Mouse (Mus musculus) ES-E14 (cell line): ENCODE measurements around the gene Slc35e2. TPM values are rescaled to one million over a fixed set of nuclear protein-coding genes. Genes with fewer than 3 reads are reported as not detected.

Source experiments
- DNase-seq: peaks from one replicate; pipeline ENCODE4 v3.0.0-alpha.2; 2013; ENCODE audit warnings: low read depth, low spot score
- H3K27ac ChIP-seq: 2 replicates; pipeline ENCODE4 v1.5.1; 2012; ENCODE audit warnings: low read depth, mild to moderate bottlenecking, low read length, moderate library complexity, mixed read lengths; ENCODE audit not compliant: poor library complexity, insufficient read depth, severe bottlenecking
- H3K36me3 ChIP-seq: 2 replicates; pipeline ENCODE4 v1.6.1; 2012; ENCODE audit warnings: mild to moderate bottlenecking, low read length, moderate library complexity, mixed read lengths; ENCODE audit not compliant: control insufficient read depth, poor library complexity, insufficient read depth, severe bottlenecking
- H3K4me1 ChIP-seq, 2 experiments: fragments of 150-350 bp in 1 of 2; sonication (generic) in 1 of 2; 2 replicates each; pipeline ENCODE4 v1.6.1; 2012; ENCODE audit warnings: low read length in 2 of 2, mild to moderate bottlenecking in 1 of 2, mixed read lengths in 1 of 2; ENCODE audit not compliant: control insufficient read depth in 2 of 2, insufficient read depth in 2 of 2, poor library complexity in 1 of 2
- H3K4me3 ChIP-seq, 2 experiments: fragments of 150-350 bp in 1 of 2; sonication (generic) in 1 of 2; 2 replicates each; pipeline ENCODE4 v1.5.1; 2012; ENCODE audit warnings: low read length in 2 of 2, low read depth in 1 of 2, mild to moderate bottlenecking in 1 of 2, mixed read lengths in 1 of 2; ENCODE audit not compliant: insufficient read depth in 1 of 2, poor library complexity in 1 of 2, severe bottlenecking in 1 of 2
- H3K9ac ChIP-seq: 2 replicates; pipeline ENCODE4 v1.6.1; 2012; ENCODE audit warnings: low read depth, mild to moderate bottlenecking, low read length, mixed read lengths; ENCODE audit not compliant: poor library complexity, insufficient read depth, severe bottlenecking
- H3K9me3 ChIP-seq: fragments of 150-350 bp; sonication (generic); 2 replicates; pipeline ENCODE4 v1.6.1; 2012; ENCODE audit warnings: low read depth, mild to moderate bottlenecking, low read length; ENCODE audit not compliant: control insufficient read depth, insufficient read depth
- CHD2 ChIP-seq: IDR thresholded peaks from 2 replicates; pipeline ENCODE4 v1.6.1; 2014; ENCODE audit warnings: mild to moderate bottlenecking, low read depth, low read length, inconsistent platforms
- HCFC1 ChIP-seq: IDR thresholded peaks from 2 replicates; pipeline ENCODE4 v1.6.1; 2012; ENCODE audit warnings: low read length, inconsistent platforms, borderline replicate concordance; ENCODE audit not compliant: insufficient read depth
- MAFK ChIP-seq: IDR thresholded peaks from 2 replicates; pipeline ENCODE4 v1.6.1; 2014; ENCODE audit warnings: mild to moderate bottlenecking, low read depth, low read length, inconsistent platforms; ENCODE audit not compliant: insufficient read depth
- ZC3H11A ChIP-seq: IDR thresholded peaks from 2 replicates; pipeline ENCODE4 v1.6.1; 2012; ENCODE audit warnings: low read depth, mild to moderate bottlenecking, inconsistent platforms, low read length, borderline replicate concordance
- ZNF384 ChIP-seq: IDR thresholded peaks from 2 replicates; pipeline ENCODE4 v1.6.1; 2012; ENCODE audit warnings: low read depth, low read length, inconsistent platforms
- in situ Hi-C, 2 experiments: fragments of 600-800 bp; cut with MboI; formaldehyde crosslinking; loops; one replicate each; pipeline ENCODE4 v1.15.1; 2025; ENCODE audit warnings: low sequenced_read_pairs in 2 of 2, inconsistent platforms in 1 of 2; ENCODE audit not compliant: unreplicated experiment in 2 of 2
- total RNA-seq: library from RNA; depleted of rRNA; stranded (reverse); fragments of 300-350 nt; gene quantifications from 2 replicates; pipeline ENCODE4 v1.2.3, GENCODE M21; 2012

Gene Slc35e2
- total RNA-seq, 1 experiment = 25.5 TPM

DNA sequence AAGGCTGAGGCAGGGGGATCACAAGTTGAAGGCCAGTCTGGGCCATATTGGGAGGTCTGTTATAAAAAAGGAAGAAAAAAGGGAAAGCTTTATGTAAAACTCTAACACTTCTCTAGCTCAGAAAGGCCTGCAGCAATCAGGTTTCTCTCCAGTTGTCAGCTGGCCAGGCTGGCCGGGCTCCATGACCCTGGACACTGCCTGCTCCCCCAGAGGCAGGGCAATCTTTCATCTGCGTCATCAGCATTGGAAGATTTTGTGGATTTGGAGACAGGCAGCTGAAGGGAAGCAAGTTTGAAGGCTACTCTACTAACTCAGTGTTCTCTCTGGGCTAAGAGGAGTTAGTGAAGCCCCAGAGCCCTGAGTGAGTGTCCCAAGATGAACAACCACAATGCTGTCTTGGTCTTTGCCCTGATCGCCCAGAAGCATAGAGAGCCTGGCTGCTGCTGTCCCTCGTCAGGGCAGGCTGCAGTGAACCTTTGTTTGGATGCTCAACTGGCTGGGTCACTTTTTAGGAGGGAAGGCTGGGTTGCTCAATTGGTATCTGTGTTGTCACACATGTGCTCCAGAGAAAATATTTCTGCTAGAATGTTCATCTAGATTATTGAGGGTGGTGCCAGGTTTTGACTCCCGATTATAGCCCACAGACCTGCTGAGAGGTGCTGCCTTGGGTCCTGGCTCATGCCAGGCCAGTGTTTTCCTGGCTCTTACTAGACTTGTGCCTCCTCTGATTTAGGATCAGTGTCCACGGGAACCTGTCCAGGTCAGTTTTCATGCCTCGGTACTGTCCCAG lies 22.7 kb upstream of the Slc35e2 start:
- in situ Hi-C loops = no loop called here
- H3K4me1 ChIP-seq = peaks cover under 1 to 5% of the 10 kb centered on the region in 2 experiments; a peak in 3 of 4 replicates
- no peak for DNase-seq
- H3K9me3 ChIP-seq = no peaks in the 10 kb centered on the region
- no peak overlapping the region for H3K9ac ChIP-seq
- H3K27ac ChIP-seq = no peak overlapping the region
- H3K4me3 ChIP-seq = no peak overlapping the region
- H3K36me3 ChIP-seq = peaks cover 25% of the 10 kb centered on the region
- TF ChIP-seq CHD2 (no peak), MAFK (no peak), ZNF384 (no peak), HCFC1 (no peak), ZC3H11A (no peak)

DNA sequence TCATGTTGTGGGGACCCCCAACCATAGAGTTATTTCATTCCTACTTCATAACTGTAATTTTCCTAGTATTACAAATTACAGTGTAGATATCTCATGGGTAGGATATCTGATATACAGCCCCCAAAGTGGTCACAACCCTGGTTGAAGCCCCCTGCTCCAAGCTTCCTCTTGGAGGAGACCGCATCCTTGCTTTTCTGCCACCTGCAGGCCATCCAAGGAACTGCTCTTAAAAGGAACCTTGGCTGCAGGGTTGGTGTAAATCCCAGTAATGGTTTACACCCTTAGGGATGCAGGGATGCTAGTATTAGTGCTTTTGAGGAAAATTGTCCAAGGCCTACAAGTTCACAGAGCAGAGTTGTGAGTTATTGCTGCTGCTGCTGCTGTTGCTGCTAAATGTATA lies 20.8 kb upstream of the Slc35e2 start:
- peaks cover 34% of the 10 kb centered on the region for H3K36me3 ChIP-seq
- DNase-seq = no peak
- in situ Hi-C loops = no loop called here
- H3K9ac ChIP-seq = no peak overlapping the region
- H3K27ac ChIP-seq = no peak overlapping the region
- H3K4me1 ChIP-seq = peaks cover 0 to 2% of the 10 kb centered on the region in 2 experiments; a peak in 2 of 4 replicates
- H3K9me3 ChIP-seq = no peaks in the 10 kb centered on the region
- H3K4me3 ChIP-seq = no peak overlapping the region
- TF ChIP-seq ZC3H11A = 0 out of 2 replicates have a peak, but pooled peaks have one; percentile 25
- TF ChIP-seq ZNF384 = no peak
- no peak for TF ChIP-seq MAFK

DNA sequence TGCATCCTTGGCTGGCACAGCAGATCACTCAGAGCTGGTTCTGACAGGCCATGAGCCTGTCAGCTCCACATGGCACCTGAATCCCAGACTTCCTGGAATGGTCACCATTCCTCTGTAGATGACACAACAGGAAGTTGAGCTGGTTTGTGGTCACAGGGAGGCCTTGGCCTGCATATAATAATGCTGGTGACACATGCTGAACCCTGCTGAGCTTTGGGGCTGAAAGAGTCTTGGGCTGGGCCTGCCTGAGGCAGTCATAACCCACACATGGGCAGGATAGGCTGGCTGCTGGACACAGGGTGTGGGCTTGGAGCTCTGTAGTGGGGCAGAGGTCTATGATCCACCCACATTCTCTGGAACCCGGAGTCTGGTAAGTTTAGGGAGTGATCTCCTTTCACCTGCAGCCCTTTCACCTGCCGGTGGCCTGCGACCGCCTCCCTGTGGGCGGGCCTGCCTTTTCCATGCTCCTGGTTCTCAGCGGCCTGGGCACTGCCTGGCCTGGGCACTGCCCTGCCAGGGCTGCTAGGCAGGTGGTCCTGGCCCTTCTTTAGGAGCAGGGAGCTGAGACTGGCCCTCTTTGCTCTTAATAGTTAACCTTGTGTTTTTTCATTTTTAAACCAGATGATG lies 18.8 kb upstream of the Slc35e2 start:
- in situ Hi-C loops = no loop called here

DNA sequence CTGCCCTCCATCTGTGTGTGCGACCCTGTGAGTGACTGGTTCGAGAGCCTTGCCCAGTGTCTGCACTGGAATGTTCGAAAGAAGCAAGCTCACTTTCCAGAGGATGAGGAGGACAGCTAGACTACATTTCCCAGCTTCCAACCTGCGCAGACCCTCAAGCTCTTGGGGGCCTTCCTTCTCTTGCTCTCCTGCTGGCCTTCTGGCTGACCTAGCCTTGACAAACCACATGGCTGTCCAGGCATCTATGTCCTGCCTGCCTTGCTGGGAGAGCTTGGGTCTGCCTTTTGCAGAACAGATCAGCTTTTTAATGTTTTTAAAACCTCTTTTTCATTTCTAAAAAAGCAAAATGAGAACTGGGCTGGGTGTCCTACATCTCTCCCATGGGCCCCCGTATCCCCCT lies 11.9 kb upstream of the Slc35e2 start:
- Histone ChIP-seq H3K4me3 (no peak overlapping the region), H3K9me3 (no peaks in the 10 kb centered on the region), H3K4me1 (no peaks in the 10 kb centered on the region), H3K36me3 (peaks cover 40% of the 10 kb centered on the region), H3K9ac (no peak overlapping the region), H3K27ac (no peak overlapping the region)
- TF ChIP-seq CHD2 (no peak), ZNF384 (no peak), MAFK (no peak), ZC3H11A (no peak), HCFC1 (no peak)
- no peak for DNase-seq
- in situ Hi-C loops = no loop called here

More for the DNA sequence above, 18.8 kb upstream of the Slc35e2 start:
- TF ChIP-seq HCFC1 (no peak), ZNF384 (no peak)
- Histone ChIP-seq H3K36me3 (peaks cover 38% of the 10 kb centered on the region), H3K9ac (no peak overlapping the region), H3K9me3 (no peaks in the 10 kb centered on the region), H3K27ac (no peak overlapping the region), H3K4me3 (no peak overlapping the region), H3K4me1 (no peaks in the 10 kb centered on the region)
- no peak for DNase-seq
